Mouse (Mus musculus) layer of hippocampus, postnatal 25 days (tissue): ENCODE results near the gene Hps3. TPM values are rescaled to one million over a fixed set of nuclear protein-coding genes. Genes with fewer than 3 reads are reported as not detected.
"Not testable (repeated sequence)": the region's sequence is repeated elsewhere in the genome, so short reads cannot be mapped to it uniquely, and the experiment has no call there.

ENCODE experiments used
- DNase-seq, 2 experiments: peaks; one replicate each; pipeline ENCODE4 v3.0.0; 2022; ENCODE audit warnings: mixed read lengths in 2 of 2, low spot score in 1 of 2; ENCODE audit errors: extremely low spot score in 1 of 2
- total RNA-seq, 2 experiments: library from RNA; stranded (reverse); gene quantifications; 2 replicates each; pipeline ENCODE4 v1.2.3; 2021

Gene Hps3
- total RNA-seq, 2 experiments from 2014 or later: 17.0 to 18.9 TPM

DNA sequence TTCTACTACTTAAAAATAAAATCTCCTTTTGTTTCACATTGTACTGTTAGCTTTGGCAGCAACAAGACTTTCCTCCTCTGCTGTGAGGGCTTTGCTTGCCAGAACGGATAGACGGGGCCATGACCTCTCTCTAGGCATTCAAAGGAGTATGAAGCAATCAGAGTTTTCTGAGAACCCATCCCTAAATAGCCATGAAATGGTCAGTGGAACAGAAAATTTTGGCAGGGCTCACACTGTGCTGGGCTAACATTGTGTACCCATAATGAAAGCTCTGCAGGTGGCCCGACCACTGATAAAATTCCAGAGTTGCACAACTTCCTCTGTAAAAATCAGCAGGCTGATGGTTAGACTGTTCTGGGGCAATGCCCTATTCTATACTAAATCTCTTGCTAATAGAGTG, 81.2 kb downstream of the Hps3 start:
- no peak for DNase-seq

DNA sequence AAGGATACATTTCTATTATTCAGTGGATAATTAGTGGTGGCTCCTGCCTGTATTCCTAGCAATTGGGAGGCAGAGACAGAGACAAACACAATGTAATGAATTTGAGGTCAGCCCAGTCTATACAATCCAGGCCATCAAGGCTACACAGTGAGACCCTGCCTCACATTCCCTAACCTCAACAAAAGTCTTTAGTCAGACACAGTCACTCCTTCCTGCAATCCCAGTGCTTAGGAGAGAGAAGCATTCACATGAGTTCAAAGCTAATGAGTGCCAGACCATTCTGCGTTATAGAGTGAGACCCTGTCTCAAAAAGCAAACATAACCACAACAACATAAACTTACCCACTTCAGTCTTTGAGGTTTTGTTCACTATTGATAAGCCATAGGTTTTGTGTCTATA, 81.7 kb downstream of the Hps3 start:
- DNase-seq: no peak

DNA sequence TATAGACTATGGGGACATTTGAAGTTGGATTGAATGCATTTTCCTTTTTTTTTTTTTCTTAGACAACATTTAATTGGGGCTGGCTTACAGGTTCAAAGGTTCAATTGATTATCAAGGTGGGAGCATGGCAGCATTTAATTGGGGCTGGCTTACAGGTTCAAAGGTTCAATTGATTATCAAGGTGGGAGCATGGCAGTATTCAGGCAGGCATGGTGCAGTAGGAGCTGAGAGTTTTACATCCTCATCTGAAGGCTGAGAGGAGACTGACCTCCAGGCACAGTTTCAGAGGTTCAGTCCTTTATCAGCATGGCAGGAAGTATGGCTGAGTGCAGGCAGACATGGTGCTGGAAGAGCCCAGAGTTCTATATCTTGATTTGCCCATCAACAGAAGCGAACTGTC, 85.7 kb downstream of the Hps3 start:
- not testable (repeated sequence) for DNase-seq

DNA sequence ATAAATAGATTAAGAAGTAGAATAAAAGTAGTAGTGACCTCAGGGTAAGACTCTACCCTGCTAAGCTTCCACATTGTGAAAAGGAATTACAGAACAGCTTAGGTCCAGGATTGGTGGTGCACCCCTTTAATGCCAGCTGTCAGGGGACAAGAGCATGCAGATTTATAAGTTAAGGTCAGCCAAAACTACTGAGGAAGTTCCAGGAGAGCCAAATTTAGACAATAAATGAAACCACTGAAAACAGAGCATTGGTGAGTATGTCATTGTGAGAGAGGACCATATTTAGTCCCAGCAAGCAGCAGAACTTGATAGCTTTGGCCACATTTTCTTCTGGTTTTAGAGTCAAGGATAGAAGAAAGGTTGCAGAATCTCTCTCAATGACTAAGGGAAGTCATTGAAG, 86.6 kb downstream of the Hps3 start:
- no peak for DNase-seq

Other genes with a start within 250 kb of the Hps3 start
- gene Cp, start 78.3 kb downstream of the Hps3 start, total RNA-seq: 1 to 10 TPM; 5.9 to 7.4 TPM
- 10 to 100 TPM; 20.9 to 22.5 TPM for gene Hltf, start 22.5 kb upstream of the Hps3 start, total RNA-seq
- 10 to 100 TPM; 41.8 to 48.6 TPM for gene Gyg, start 120.0 kb upstream of the Hps3 start, total RNA-seq
- 1 to 10 TPM in 1 of 2 experiments, not detected in 1; 1.2 TPM for gene Cpa3, start 206.9 kb upstream of the Hps3 start, total RNA-seq
- gene Cpb1, start 240.4 kb upstream of the Hps3 start, total RNA-seq: not detected